Mouse (Mus musculus): ENCODE measurements around the gene Asb14. TPM values are rescaled to one million over a fixed set of nuclear protein-coding genes. Genes with fewer than 3 reads are reported as not detected.

Gene Asb14
- 0.30 TPM in 1 of 2 replicates, not detected in the other for polyA plus RNA-seq (2016; fragmentation: Nextera tagmentation; extraction: Ambion mirVana)

GRCm38 (mm10) chr14:26894392-26894791, at the start of gene Asb14:
Asb14 (plus strand) TSS chr14:26894557.
- no peak within 1 kb of the TSS for H3K4me3 ChIP-seq
- H3K36me3 ChIP-seq: no peaks in the 10 kb centered on the region
- 92% methylated on average over 4 of the region's 4 CpGs for WGBS
- no peak within 1 kb of the TSS for H3K4me2 ChIP-seq (replicated peaks)
- H3K9ac ChIP-seq (replicated peaks): no peak within 1 kb of the TSS
- ATAC-seq (ENCODE audit: low FRiP score, low read depth): no peak
- no peaks in the 10 kb centered on the region for H3K9me3 ChIP-seq
- H3K27me3 ChIP-seq: no peaks in the 10 kb centered on the region
- no peaks in the 10 kb centered on the region for H3K4me1 ChIP-seq
- H3K27ac ChIP-seq (replicated peaks): no peak within 1 kb of the TSS

- H3K27ac ChIP-seq (replicated peaks): no peak overlapping the region
Measured at GRCm38 (mm10) chr14:26853053-26853452, 41.3 kb upstream of the Asb14 start.

GRCm38 (mm10) chr14:26854066-26854465, 40.3 kb upstream of the Asb14 start:
- no peaks in the 10 kb centered on the region for H3K36me3 ChIP-seq
- H3K9me3 ChIP-seq: no peaks in the 10 kb centered on the region
- H3K4me3 ChIP-seq: no peak overlapping the region
- WGBS: 83% methylated on average over 2 of the region's 2 CpGs
- H3K9ac ChIP-seq (replicated peaks): no peak overlapping the region
- no peaks in the 10 kb centered on the region for H3K27me3 ChIP-seq
- H3K27ac ChIP-seq (replicated peaks): no peak overlapping the region
- H3K4me1 ChIP-seq: no peaks in the 10 kb centered on the region
- ATAC-seq (ENCODE audit: low FRiP score, low read depth): no peak
- no peak overlapping the region for H3K4me2 ChIP-seq (replicated peaks)

More at GRCm38 (mm10) chr14:26853053-26853452, 41.3 kb upstream of the Asb14 start:
- H3K4me3 ChIP-seq: no peak overlapping the region
- no peaks in the 10 kb centered on the region for H3K4me1 ChIP-seq
- no peak for ATAC-seq (ENCODE audit: low FRiP score, low read depth)
- H3K36me3 ChIP-seq: no peaks in the 10 kb centered on the region
- H3K9me3 ChIP-seq: no peaks in the 10 kb centered on the region
- H3K9ac ChIP-seq (replicated peaks): no peak overlapping the region
- no peaks in the 10 kb centered on the region for H3K27me3 ChIP-seq
- no peak overlapping the region for H3K4me2 ChIP-seq (replicated peaks)
- WGBS: 79% methylated on average over 8 of the region's 8 CpGs

DNA sequence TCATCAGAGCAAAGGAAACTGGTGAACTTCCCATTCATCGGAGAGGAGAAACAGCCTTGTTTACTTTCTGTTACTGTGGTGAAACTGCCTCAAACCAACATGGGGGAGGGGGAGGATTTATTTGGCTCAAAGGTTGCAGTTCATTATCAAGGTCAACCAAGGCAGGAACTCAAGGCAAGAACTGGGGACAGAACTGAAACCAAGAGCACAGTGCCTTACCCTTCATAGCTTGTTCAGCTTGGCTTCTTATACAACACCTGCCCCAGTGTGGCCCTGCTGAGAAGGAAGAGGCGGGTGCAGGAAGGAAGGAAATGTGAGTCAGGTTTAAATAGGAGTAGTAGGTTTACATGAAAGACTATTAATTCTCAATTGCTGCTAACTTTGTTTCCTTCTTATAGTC, 36.0 kb upstream of the Asb14 start:
- Histone ChIP-seq H3K9ac (replicated peaks) (no peak overlapping the region), H3K36me3 (no peaks in the 10 kb centered on the region), H3K4me1 (no peaks in the 10 kb centered on the region), H3K4me3 (no peak overlapping the region), H3K27me3 (no peaks in the 10 kb centered on the region), H3K4me2 (replicated peaks) (no peak overlapping the region), H3K9me3 (no peaks in the 10 kb centered on the region), H3K27ac (replicated peaks) (no peak overlapping the region)
- 82% methylated on average over 2 of the region's 2 CpGs for WGBS
- no peak for ATAC-seq (ENCODE audit: low FRiP score, low read depth)

DNA sequence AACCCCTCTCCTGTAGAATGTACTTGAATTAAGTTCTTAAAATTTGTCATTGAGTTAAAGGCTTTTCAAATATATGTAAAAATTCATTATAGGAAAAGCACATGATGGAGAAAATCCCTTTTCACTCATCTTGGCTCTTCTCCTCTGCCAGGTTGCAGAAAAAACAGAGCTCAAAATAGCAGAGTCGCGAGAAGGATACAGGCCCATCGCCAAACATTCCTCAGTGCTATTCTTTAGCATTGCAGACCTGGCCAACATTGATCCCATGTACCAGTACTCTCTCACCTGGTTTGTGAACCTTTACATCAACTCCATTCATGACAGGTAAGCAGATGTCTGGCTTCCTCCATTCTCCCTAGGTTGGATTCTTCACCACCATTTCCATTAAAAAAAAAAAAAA, 35.3 kb upstream of the Asb14 start:
- no peaks in the 10 kb centered on the region for H3K36me3 ChIP-seq
- WGBS: 92% methylated on average over 3 of the region's 3 CpGs
- H3K9ac ChIP-seq (replicated peaks): no peak overlapping the region
- H3K4me3 ChIP-seq: no peak overlapping the region
- no peaks in the 10 kb centered on the region for H3K4me1 ChIP-seq
- H3K9me3 ChIP-seq: no peaks in the 10 kb centered on the region
- H3K27ac ChIP-seq (replicated peaks): no peak overlapping the region
- ATAC-seq (ENCODE audit: low FRiP score, low read depth): no peak
- H3K27me3 ChIP-seq: no peaks in the 10 kb centered on the region
- no peak overlapping the region for H3K4me2 ChIP-seq (replicated peaks)

- no peak for ATAC-seq (ENCODE audit: low FRiP score, low read depth)
- Histone ChIP-seq H3K9ac (replicated peaks) (no peak overlapping the region), H3K27me3 (no peaks in the 10 kb centered on the region), H3K36me3 (no peaks in the 10 kb centered on the region), H3K4me1 (no peaks in the 10 kb centered on the region), H3K4me2 (replicated peaks) (no peak overlapping the region), H3K4me3 (no peak overlapping the region), H3K27ac (replicated peaks) (no peak overlapping the region), H3K9me3 (no peaks in the 10 kb centered on the region)
- 70% methylated on average over 9 of the region's 9 CpGs for WGBS
Measured at GRCm38 (mm10) chr14:26867356-26867755, 27.0 kb upstream of the Asb14 start.

DNA sequence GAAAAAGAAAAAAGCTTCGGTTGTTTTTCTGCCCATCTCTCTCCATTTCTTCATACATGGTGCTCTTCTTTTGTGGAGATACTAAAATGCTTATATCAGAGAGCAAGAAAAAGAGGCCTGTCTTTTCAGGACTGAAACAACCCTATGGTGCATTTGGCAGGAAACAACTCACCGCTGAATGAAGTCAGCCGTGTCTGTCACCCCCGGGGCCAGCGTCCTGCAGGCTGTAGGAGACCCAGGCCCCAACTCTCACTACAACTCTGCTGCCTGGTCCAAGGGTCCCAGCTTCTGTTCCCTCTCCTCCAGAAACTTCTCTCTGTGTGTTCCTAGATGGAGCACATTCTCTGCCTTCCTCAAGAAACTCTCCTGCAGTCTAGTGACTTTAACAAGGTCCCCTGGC, 26.1 kb upstream of the Asb14 start:
- Histone ChIP-seq H3K9me3 (no peaks in the 10 kb centered on the region), H3K36me3 (no peaks in the 10 kb centered on the region), H3K4me2 (replicated peaks) (no peak overlapping the region), H3K9ac (replicated peaks) (no peak overlapping the region), H3K27ac (replicated peaks) (no peak overlapping the region), H3K4me1 (no peaks in the 10 kb centered on the region), H3K4me3 (no peak overlapping the region), H3K27me3 (no peaks in the 10 kb centered on the region)
- WGBS: 86% methylated on average over 5 of the region's 5 CpGs
- ATAC-seq (ENCODE audit: low FRiP score, low read depth): no peak

DNA sequence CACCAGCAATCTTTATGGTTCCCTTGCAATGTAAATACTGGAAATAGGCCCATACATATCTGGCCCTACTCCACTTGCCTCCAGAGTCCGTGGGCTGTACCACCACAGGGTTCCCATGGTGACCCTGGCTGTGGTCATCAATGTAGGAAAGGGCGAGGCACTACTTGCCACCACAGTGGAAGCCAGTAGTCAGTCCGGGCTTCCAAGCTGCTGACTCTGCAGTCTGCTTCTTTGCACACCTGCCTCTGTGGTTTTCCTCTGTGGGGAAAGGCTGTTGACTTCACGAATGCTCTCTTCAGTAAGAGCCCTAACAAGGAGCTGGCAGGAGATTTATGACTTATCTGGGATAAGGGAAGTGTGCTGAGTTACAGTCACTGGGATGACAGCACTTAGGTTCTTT, 15.6 kb upstream of the Asb14 start:
- H3K4me1 ChIP-seq: no peaks in the 10 kb centered on the region
- no peaks in the 10 kb centered on the region for H3K36me3 ChIP-seq
- no peak overlapping the region for H3K4me2 ChIP-seq (replicated peaks)
- ATAC-seq (ENCODE audit: low FRiP score, low read depth): no peak
- H3K9me3 ChIP-seq: no peaks in the 10 kb centered on the region
- 80% methylated on average over 4 of the region's 4 CpGs for WGBS
- no peak overlapping the region for H3K9ac ChIP-seq (replicated peaks)
- no peak overlapping the region for H3K4me3 ChIP-seq
- H3K27ac ChIP-seq (replicated peaks): no peak overlapping the region
- no peaks in the 10 kb centered on the region for H3K27me3 ChIP-seq

GRCm38 (mm10) chr14:26879976-26880375, 14.4 kb upstream of the Asb14 start:
- Histone ChIP-seq H3K9ac (replicated peaks) (no peak overlapping the region), H3K4me2 (replicated peaks) (no peak overlapping the region), H3K4me1 (no peaks in the 10 kb centered on the region), H3K36me3 (no peaks in the 10 kb centered on the region), H3K4me3 (no peak overlapping the region), H3K9me3 (no peaks in the 10 kb centered on the region), H3K27ac (replicated peaks) (no peak overlapping the region), H3K27me3 (no peaks in the 10 kb centered on the region)
- WGBS: 74% methylated on average over 2 of the region's 2 CpGs
- ATAC-seq (ENCODE audit: low FRiP score, low read depth): no peak

GRCm38 (mm10) chr14:26881700-26882099, 12.7 kb upstream of the Asb14 start:
- ATAC-seq (ENCODE audit: low FRiP score, low read depth): no peak
- no peaks in the 10 kb centered on the region for H3K9me3 ChIP-seq
- WGBS: 88% methylated on average over 5 of the region's 5 CpGs
- H3K4me2 ChIP-seq (replicated peaks): no peak overlapping the region
- H3K9ac ChIP-seq (replicated peaks): no peak overlapping the region
- H3K4me1 ChIP-seq: no peaks in the 10 kb centered on the region
- no peak overlapping the region for H3K4me3 ChIP-seq
- H3K27ac ChIP-seq (replicated peaks): no peak overlapping the region
- no peaks in the 10 kb centered on the region for H3K36me3 ChIP-seq
- H3K27me3 ChIP-seq: no peaks in the 10 kb centered on the region

GRCm38 (mm10) chr14:26887244-26887643, 7.1 kb upstream of the Asb14 start:
- Histone ChIP-seq H3K4me2 (replicated peaks) (no peak overlapping the region), H3K9me3 (no peaks in the 10 kb centered on the region), H3K27me3 (no peaks in the 10 kb centered on the region), H3K9ac (replicated peaks) (no peak overlapping the region), H3K36me3 (no peaks in the 10 kb centered on the region), H3K27ac (replicated peaks) (no peak overlapping the region), H3K4me1 (no peaks in the 10 kb centered on the region), H3K4me3 (no peak overlapping the region)
- 58% methylated on average over 3 of the region's 3 CpGs for WGBS
- ATAC-seq (ENCODE audit: low FRiP score, low read depth): no peak

GRCm38 (mm10) chr14:26890777-26891176, 3.6 kb upstream of the Asb14 start:
- ATAC-seq (ENCODE audit: low FRiP score, low read depth): no peak
- Histone ChIP-seq H3K27me3 (no peaks in the 10 kb centered on the region), H3K36me3 (no peaks in the 10 kb centered on the region), H3K4me2 (replicated peaks) (no peak overlapping the region), H3K27ac (replicated peaks) (no peak overlapping the region), H3K9ac (replicated peaks) (no peak overlapping the region), H3K4me1 (no peaks in the 10 kb centered on the region), H3K9me3 (no peaks in the 10 kb centered on the region), H3K4me3 (no peak overlapping the region)
- WGBS: 91% methylated on average over 3 of the region's 3 CpGs

DNA sequence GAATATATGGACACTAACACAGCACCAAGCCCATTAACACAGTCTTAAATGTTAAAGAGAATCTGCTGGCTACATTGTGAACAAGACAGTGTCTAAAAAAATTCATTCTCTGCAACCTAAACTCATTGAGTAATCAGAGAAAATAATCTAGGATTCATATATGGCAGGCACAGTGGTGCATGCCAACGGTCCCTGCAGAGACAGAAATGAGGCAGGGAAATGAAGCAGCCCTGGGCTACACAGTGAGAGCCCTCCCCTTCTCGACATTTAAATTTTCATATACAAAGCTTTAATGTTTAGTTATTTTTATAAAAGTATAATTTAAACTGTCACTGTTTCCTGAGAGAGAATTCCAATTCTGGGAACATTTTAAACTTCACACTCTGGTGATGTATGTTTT, 5.1 kb downstream of the Asb14 start:
- 81% methylated on average over 2 of the region's 2 CpGs for WGBS
- Histone ChIP-seq H3K4me3 (no peak overlapping the region), H3K4me2 (replicated peaks) (no peak overlapping the region), H3K36me3 (no peaks in the 10 kb centered on the region), H3K27ac (replicated peaks) (no peak overlapping the region), H3K9me3 (no peaks in the 10 kb centered on the region), H3K4me1 (no peaks in the 10 kb centered on the region), H3K27me3 (no peaks in the 10 kb centered on the region), H3K9ac (replicated peaks) (no peak overlapping the region)
- no peak for ATAC-seq (ENCODE audit: low FRiP score, low read depth)
